Comparison of ENCODE assay signal across 8 mouse cellular contexts in the genomic region with DNA sequence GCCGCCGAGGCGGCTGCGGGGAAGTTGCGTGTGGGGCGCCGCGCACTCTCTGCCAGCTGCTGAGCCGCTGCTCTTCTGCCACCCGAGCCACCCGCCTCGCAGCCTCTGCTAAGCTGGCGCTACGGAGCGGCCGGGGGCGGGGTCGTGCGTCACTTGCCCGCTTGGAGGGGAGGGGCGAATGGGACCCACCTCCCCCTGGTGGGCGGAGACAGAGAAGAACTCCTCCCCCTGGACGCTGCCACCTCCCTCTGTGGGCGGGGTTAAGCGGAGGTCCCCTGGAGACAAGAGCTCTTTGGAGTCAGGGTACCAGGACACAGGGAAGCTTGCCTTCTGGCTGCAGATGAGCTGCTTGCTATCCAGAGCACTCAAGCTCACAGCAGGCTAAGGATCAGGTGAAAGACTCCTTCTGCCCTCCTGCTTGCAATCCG. TPM values are rescaled to one million over a fixed set of nuclear protein-coding genes. Genes with fewer than 3 reads are reported as not detected.
A peak's percentile ranks its signal among the peaks of the same experiment; 100 is the strongest.
DNase-seq lines count a peak whose midpoint lies in the region; ATAC-seq lines count a peak whose summit lies in the region.

A gene (minus strand): TSS at position 151 of the 428 bp plus-strand sequence.

- peak within 1 kb of the TSS; percentile 79 for H3K4me3 ChIP-seq in hindbrain, embryonic 13.5 days

- peaks cover 15% of the 10 kb centered on the region for H3K27me3 ChIP-seq in hindbrain, embryonic 13.5 days

- no peaks in the 10 kb centered on the region for H3K36me3 ChIP-seq in hindbrain, embryonic 13.5 days

- peaks cover 32% of the 10 kb centered on the region for H3K4me1 ChIP-seq in hindbrain, embryonic 13.5 days (replicated peaks)

- peak within 1 kb of the TSS; percentile 95 for H3K4me2 ChIP-seq in hindbrain, embryonic 13.5 days

- peak within 1 kb of the TSS; percentile 89 for H3K27ac ChIP-seq in hindbrain, embryonic 13.5 days

- no peaks in the 10 kb centered on the region for H3K9me3 ChIP-seq in hindbrain, embryonic 13.5 days

- peak within 1 kb of the TSS; percentile 91 for H3K9ac ChIP-seq in hindbrain, embryonic 13.5 days

- ATAC-seq in hindbrain, embryonic 13.5 days (ENCODE audit: low FRiP score) = peak; percentile 96

- peak; percentile 86 for DNase-seq in WW6 (ENCODE audit: low read depth, low spot score)
- peak; percentile 91 to 92 for DNase-seq in cerebellum, postnatal 14 days
- peak; percentile 64 to 86 for DNase-seq in frontal cortex, postnatal 25 days (ENCODE audit: low spot score in 2 of 2)
- DNase-seq in layer of hippocampus, postnatal 36 days = peak; percentile 88 to 89
- peak; percentile 90 for DNase-seq in lung, postnatal 14 days
- DNase-seq in retina, adult 2 months (ENCODE audit: low read depth, low spot score) = peak; percentile 53
- DNase-seq in thymus, postnatal 25 days = peak; percentile 61

- WGBS in hindbrain, embryonic 13.5 days = under 1% methylated on average over 26 of the region's 26 CpGs

RNA-seq across cellular contexts. Expression of the gene that starts here (rescaled TPM):
- 2.9 and 3.4 TPM in 2 replicates for polyA plus RNA-seq in hindbrain, embryonic 13.5 days (2015; fragmentation: Nextera tagmentation; extraction: Ambion mirVana)
- 10 to 100 TPM; 72.1 to 72.8 TPM for total RNA-seq in layer of hippocampus, postnatal 36 days (2021)

Comparison
In these comparisons a context has a peak if more than half of its experiments do, and no peak if none do; other contexts are left out.
1. Peak in every context shown above with its lines: DNase-seq, ATAC-seq, H3K4me3 ChIP-seq and H3K27ac ChIP-seq.